Mouse (Mus musculus) adipocyte (in vitro differentiated cells): ENCODE results near the gene Agbl3.

Source experiments
- DNase-seq: peaks from one replicate; pipeline ENCODE4 v3.0.0-alpha.2; 2016; ENCODE audit warnings: low spot score

The Agbl3 gene

GRCm38 (mm10) chr6:34796881-34797280 is 16.6 kb downstream of the Agbl3 start:
- peak; percentile 80 for DNase-seq

DNA sequence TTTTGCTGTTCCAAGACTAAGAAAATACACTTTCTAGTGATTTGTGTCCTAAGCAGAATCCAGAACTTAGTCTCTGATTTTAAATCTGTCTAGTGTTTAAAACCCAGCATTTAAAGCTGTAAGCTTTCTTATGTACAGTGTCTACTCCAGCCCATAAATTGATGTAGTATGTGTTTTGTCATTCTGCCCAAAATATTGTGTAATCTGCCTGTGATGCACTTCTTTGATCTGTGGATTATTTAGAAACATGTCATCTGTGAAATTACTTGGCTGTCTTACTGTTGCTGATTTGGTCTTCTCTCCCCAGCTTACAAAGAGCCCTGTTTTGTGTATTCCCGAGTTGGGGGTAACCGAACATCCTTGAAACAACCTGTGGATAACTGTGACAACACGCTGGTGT is 17.7 kb downstream of the Agbl3 start:
- DNase-seq: peak; percentile 43

- DNase-seq: no peak
These were observed 25.4 kb downstream of the Agbl3 start for GRCm38 (mm10) chr6:34805582-34805981.

GRCm38 (mm10) chr6:34810651-34811050 is 30.4 kb downstream of the Agbl3 start:
- DNase-seq: no peak

- DNase-seq: peak; percentile 9
These were observed 44.2 kb downstream of the Agbl3 start for GRCm38 (mm10) chr6:34824406-34824805.

GRCm38 (mm10) chr6:34832352-34832751 is 52.1 kb downstream of the Agbl3 start:
- DNase-seq: no peak

- DNase-seq: no peak
These were observed 81.4 kb downstream of the Agbl3 start for GRCm38 (mm10) chr6:34861546-34862053.

DNA sequence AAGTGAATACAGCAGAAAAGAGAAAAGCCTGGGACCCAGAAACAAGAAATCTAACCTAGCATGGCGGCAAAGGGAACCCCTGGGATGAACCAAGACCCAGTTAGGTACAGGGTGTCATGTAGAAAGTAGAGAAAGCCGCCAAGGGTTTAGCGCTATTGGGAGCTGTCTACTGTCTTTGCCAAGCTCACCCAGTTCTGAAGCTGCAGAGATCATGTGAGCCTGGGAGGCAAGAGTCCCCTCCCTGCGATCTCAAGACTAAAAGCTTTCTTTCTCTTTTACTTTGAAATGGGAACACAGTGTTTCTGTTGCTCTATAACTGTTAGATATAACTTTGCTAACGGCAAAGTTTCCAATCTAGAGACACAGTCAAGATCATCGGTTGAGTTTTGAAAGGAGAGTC is 82.1 kb downstream of the Agbl3 start:
- peak; percentile 84 for DNase-seq

- peak; percentile 97 for DNase-seq
These were observed 82.7 kb downstream of the Agbl3 start, which contains the start of gene Tmem140 for GRCm38 (mm10) chr6:34862791-34863403. Gene Tmem140 (plus strand): TSS chr6:34863146.

GRCm38 (mm10) chr6:34863786-34864514 is 83.7 kb downstream of the Agbl3 start:
- DNase-seq: peak; percentile 49

- peak; percentile 58 for DNase-seq
These were observed 85.0 kb downstream of the Agbl3 start for GRCm38 (mm10) chr6:34865213-34865612.

GRCm38 (mm10) chr6:34865711-34866593 is 85.7 kb downstream of the Agbl3 start:
- DNase-seq: peak; percentile 80

DNA sequence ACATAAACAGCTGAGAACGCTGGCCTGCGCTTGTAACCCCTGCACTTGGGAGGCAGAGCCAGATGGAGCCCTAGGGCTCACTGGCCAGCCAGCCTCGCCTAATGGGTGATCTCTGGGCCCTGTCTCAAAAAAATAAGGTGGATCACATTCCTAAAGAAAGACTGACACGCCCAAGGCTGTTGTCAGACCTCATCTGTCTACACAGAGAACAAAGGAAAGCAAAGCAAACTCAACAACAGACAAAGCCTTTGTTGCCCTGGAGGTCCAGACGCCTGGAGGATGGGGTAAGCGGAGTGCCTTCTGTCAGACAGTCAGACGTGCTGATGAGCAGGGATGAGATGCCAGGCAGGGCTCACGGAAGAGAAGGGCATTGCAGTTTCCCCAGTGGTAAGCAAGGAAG is 86.6 kb downstream of the Agbl3 start:
- no peak for DNase-seq

DNA sequence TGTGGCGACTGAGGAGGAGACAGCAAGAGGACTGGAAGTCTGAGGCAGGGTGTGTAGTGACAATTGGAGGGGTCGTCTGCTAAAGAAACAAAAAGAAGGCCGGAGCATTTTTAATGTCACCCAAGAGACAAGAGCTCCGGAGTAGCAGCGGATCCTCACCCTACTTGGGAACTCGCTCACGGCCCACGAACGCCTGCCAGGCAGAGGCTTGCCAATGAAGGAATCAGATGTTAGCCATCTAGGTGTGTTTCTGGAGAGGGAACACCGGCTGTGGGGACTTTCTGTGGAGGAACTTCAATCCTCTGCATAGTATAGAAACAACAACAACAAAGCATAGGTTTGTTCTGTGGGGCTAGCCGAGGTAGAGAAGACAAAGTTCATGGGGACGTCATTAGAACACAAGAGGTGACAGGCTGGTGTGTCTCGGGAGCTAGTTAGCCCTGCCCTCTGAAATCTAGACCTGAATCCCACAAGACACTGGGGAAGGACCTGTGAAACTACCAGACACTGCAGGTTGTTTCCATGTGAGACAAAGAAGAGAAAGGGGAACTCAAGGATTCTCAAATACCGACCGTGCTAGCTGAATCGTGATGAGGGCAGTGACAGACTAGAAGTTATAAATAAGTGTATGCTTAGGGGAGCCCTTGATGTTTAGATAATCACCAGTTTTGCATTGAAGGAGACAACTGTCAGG is 87.2 kb downstream of the Agbl3 start:
- DNase-seq: no peak

- no peak for DNase-seq
These were observed 87.7 kb downstream of the Agbl3 start for GRCm38 (mm10) chr6:34867995-34868350.

- no peak for DNase-seq
These were observed 88.4 kb downstream of the Agbl3 start for GRCm38 (mm10) chr6:34868507-34869217.

- DNase-seq: no peak
These were observed 89.1 kb downstream of the Agbl3 start for GRCm38 (mm10) chr6:34869225-34869915.

- peak; percentile 34 for DNase-seq
These were observed 89.9 kb downstream of the Agbl3 start for GRCm38 (mm10) chr6:34870136-34870535.

DNA sequence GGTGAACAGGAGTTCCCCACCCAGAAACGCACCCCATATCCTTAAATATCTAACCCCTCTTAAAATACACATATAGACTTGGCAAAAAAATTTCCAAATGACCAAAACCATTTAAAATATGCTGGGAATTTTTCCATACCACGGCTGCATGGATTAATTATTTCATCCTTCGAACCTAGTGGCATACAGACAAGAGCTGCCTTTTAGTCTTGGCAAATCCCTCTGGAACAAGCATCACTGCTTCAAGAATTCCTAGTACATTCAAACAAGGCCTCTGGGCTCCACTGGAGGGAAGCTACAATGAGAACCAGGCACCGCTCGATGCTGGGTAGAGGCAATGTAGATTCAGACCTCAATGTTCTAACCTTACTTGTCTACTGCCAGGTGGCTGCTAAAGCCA is 90.5 kb downstream of the Agbl3 start:
- peak; percentile 31 for DNase-seq

GRCm38 (mm10) chr6:34871929-34872328 is 91.7 kb downstream of the Agbl3 start:
- no peak for DNase-seq

DNA sequence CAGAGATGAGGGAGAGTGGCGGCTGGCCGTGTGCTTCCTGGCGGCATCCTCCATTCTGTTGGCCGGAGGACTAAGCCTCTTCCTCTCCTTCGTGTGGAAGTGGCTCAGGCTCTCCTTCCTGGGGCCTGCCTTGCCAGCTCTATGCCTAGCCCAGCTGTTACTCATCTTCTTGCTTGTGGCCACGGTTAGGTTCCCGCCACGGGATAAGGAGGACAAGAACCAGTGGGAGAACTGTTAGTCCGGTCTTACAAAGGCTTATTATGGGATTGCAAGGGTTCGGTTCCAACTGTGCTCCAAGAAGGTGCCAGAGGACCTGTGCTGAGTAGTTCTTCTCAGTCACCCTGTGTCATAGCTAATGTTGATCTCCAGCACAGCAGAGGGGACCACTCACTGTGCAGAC is 92.6 kb downstream of the Agbl3 start:
- DNase-seq: no peak
